Mouse (Mus musculus): ENCODE measurements around the gene Ppp1r14a.

Ppp1r14a gene

GRCm38 (mm10) chr7:29288942-29289638 lies at the start of gene Ppp1r14a:
TSS of gene Ppp1r14a (plus strand) at chr7:29289308.
- no peak for DNase-seq (ENCODE audit: extremely low spot score, low read depth, low spot score)

- no peak for DNase-seq (ENCODE audit: extremely low spot score, low read depth, low spot score)
These were observed 44.2 kb upstream of the Ppp1r14a start for GRCm38 (mm10) chr7:29244732-29245416.

- DNase-seq (ENCODE audit: extremely low spot score, low read depth, low spot score) = no peak
These were observed 43.1 kb upstream of the Ppp1r14a start for GRCm38 (mm10) chr7:29246015-29246414.

GRCm38 (mm10) chr7:29246619-29247313 lies 42.3 kb upstream of the Ppp1r14a start:
- no peak for DNase-seq (ENCODE audit: extremely low spot score, low read depth, low spot score)

GRCm38 (mm10) chr7:29247314-29247700 lies 41.8 kb upstream of the Ppp1r14a start:
- DNase-seq (ENCODE audit: extremely low spot score, low read depth, low spot score) = no peak

- DNase-seq (ENCODE audit: extremely low spot score, low read depth, low spot score) = no peak
These were observed 41.4 kb upstream of the Ppp1r14a start for GRCm38 (mm10) chr7:29247706-29248105.

- DNase-seq (ENCODE audit: extremely low spot score, low read depth, low spot score) = no peak
These were observed 40.8 kb upstream of the Ppp1r14a start, which contains the start of gene 2200002D01Rik for GRCm38 (mm10) chr7:29248261-29248841. TSS of gene 2200002D01Rik (minus strand) at chr7:29248466.

GRCm38 (mm10) chr7:29251166-29251565 lies 37.9 kb upstream of the Ppp1r14a start:
- DNase-seq (ENCODE audit: extremely low spot score, low read depth, low spot score) = no peak

- no peak for DNase-seq (ENCODE audit: extremely low spot score, low read depth, low spot score)
These were observed 35.3 kb upstream of the Ppp1r14a start for GRCm38 (mm10) chr7:29253842-29254241.

GRCm38 (mm10) chr7:29255875-29256274 lies 33.2 kb upstream of the Ppp1r14a start:
- no peak for DNase-seq (ENCODE audit: extremely low spot score, low read depth, low spot score)

- DNase-seq (ENCODE audit: extremely low spot score, low read depth, low spot score) = no peak
These were observed 31.7 kb upstream of the Ppp1r14a start for GRCm38 (mm10) chr7:29257368-29257767.

- no peak for DNase-seq (ENCODE audit: extremely low spot score, low read depth, low spot score)
These were observed 29.1 kb upstream of the Ppp1r14a start for GRCm38 (mm10) chr7:29259781-29260730.

GRCm38 (mm10) chr7:29262151-29262550 lies 27.0 kb upstream of the Ppp1r14a start:
- DNase-seq (ENCODE audit: extremely low spot score, low read depth, low spot score) = no peak

GRCm38 (mm10) chr7:29263831-29264230 lies 25.3 kb upstream of the Ppp1r14a start:
- DNase-seq (ENCODE audit: extremely low spot score, low read depth, low spot score) = no peak

- no peak for DNase-seq (ENCODE audit: extremely low spot score, low read depth, low spot score)
These were observed 23.5 kb upstream of the Ppp1r14a start for GRCm38 (mm10) chr7:29265636-29266035.

- DNase-seq (ENCODE audit: extremely low spot score, low read depth, low spot score) = no peak
These were observed 22.2 kb upstream of the Ppp1r14a start for GRCm38 (mm10) chr7:29266931-29267330.

- DNase-seq (ENCODE audit: extremely low spot score, low read depth, low spot score) = no peak
These were observed 18.7 kb upstream of the Ppp1r14a start for GRCm38 (mm10) chr7:29270445-29270844.

- DNase-seq (ENCODE audit: extremely low spot score, low read depth, low spot score) = no peak
These were observed 17.2 kb upstream of the Ppp1r14a start for GRCm38 (mm10) chr7:29271687-29272465.

GRCm38 (mm10) chr7:29276715-29277114 lies 12.4 kb upstream of the Ppp1r14a start:
- DNase-seq (ENCODE audit: extremely low spot score, low read depth, low spot score) = no peak

- no peak for DNase-seq (ENCODE audit: extremely low spot score, low read depth, low spot score)
These were observed 11.6 kb upstream of the Ppp1r14a start for GRCm38 (mm10) chr7:29277510-29277909.

Measured in hindlimb bud, embryonic 11.5 days (tissue).